ENCODE assay signal across 1 mouse cellular context in the genomic region with DNA sequence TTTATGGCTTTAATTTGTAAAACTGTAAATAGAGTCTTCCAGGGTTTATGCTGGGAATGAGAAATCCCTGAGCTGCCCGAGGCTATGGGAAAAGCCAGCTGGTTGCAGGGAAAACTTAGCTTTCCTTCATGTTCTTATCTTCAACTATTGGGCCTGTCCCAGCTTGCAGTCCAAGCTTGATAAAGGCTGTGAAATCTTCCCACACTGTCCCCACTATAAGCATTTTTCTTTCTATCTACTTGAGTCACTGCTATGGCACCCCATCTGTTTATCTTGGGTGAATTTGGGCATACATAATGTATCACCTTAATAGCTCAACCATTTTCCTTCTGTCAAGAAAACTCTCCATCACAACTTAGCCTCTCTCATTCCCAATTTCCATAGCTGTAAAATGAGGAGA.
TF ChIP-seq lines count a peak whose summit lies in the region.

No protein-coding gene starts in this region.

TF ChIP-seq in MEL, 35 proteins besides CTCF, POLR2A, EP300 and RAD21 (continued from another document):
- TF ChIP-seq GATA1 (IDR thresholded peaks at IDR 0.05; ENCODE audit: low read depth, low read length) (peak; percentile 64; the same call in 1 of the 2 replicates), MXI1 (IDR thresholded peaks at IDR 0.05; ENCODE audit: low read depth, low read length) (no peak), TCF12 (IDR thresholded peaks at IDR 0.05; ENCODE audit: low read depth, low read length) (peak; percentile 89), NRF1 (IDR thresholded peaks at IDR 0.05; ENCODE audit: insufficient read depth, low read depth, low read length, poor library complexity, severe bottlenecking) (no peak), RCOR1 (IDR thresholded peaks at IDR 0.05; ENCODE audit: low read depth, low read length) (peak; percentile 33; the same call in 1 of the 2 replicates), CHD1 (IDR thresholded peaks at IDR 0.05; ENCODE audit: low read depth, low read length) (no peak), ZKSCAN1 (IDR thresholded peaks at IDR 0.05; ENCODE audit: low read depth, low read length) (no peak)
